Comparison of ENCODE assay signal across 20 mouse cellular contexts in the genomic region with DNA sequence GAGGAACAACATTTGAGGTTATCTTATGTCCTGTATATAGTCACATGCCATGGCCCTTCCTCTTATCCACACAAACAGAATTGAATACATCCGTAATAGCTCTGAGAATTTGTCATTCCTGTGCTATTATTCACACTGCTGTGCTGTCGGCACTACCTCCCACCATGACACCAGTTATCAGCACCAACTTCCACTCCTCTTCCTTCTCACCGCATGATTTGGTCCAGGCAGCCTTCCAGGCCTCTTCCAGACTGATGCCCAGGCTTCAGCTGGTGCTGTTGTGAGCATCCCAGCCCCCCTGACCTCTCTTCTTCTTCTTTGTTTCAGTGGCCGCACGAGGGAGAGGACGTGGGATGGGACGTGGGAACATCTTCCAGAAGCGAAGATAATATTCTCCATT. TPM values are rescaled to one million over a fixed set of nuclear protein-coding genes. Genes with fewer than 3 reads are reported as not detected.
DNase-seq lines count a peak whose midpoint lies in the region; ATAC-seq and TF ChIP-seq lines count a peak whose summit lies in the region.
"Had no signal": no experiment of that assay in that cellular context is flagged by ENCODE, and none has a peak within 500 bp of the region (broad histone marks: within the 10 kb centered on the region; RNA-seq: fewer than 3 reads in every experiment).

No protein-coding gene starts in this region.

- H3K4me1 ChIP-seq in heart, embryonic 11.5 days (ENCODE audit: control insufficient read depth, insufficient read depth, low read length) = 0 out of 2 replicates have a peak, but pooled peaks cover 2% of the 10 kb centered on the region
- no peaks in the 10 kb centered on the region for H3K4me1 ChIP-seq in kidney, adult 2 months (ENCODE audit: control insufficient read depth, insufficient read depth, low read length)
- H3K4me1 ChIP-seq: forebrain, embryonic 12.5 days; limb, embryonic 12.5 days; liver, embryonic 15.5 days had no signal

- TF ChIP-seq POLR2A in kidney, adult 2 months (IDR thresholded peaks at IDR 0.05; ENCODE audit: low read depth, low read length) = no peak

- H3K4me2 ChIP-seq in heart, embryonic 11.5 days = no peak overlapping the region
- H3K4me2 ChIP-seq: forebrain, embryonic 12.5 days; hindbrain, embryonic 14.5 days; limb, embryonic 12.5 days; liver, embryonic 15.5 days; midbrain, embryonic 11.5 days had no signal

- H3K4me3 ChIP-seq in heart, embryonic 11.5 days (ENCODE audit: low read depth, low read length) = no peak overlapping the region
- H3K4me3 ChIP-seq in kidney, adult 2 months (ENCODE audit: insufficient read depth, low read depth, low read length) = no peak overlapping the region
- H3K4me3 ChIP-seq: forebrain, embryonic 12.5 days; layer of hippocampus, adult 2 months; limb, embryonic 12.5 days; liver, embryonic 15.5 days had no signal

- H3K36me3 ChIP-seq in heart, embryonic 11.5 days (ENCODE audit: control insufficient read depth, insufficient read depth, low read length) = peaks cover 16% of the 10 kb centered on the region
- peaks cover 4% of the 10 kb centered on the region for H3K36me3 ChIP-seq in kidney, adult 2 months (ENCODE audit: control insufficient read depth, insufficient read depth, low read length)

- 74% methylated on average over 8 of the region's 8 CpGs for WGBS in heart, embryonic 11.5 days (ENCODE audit: insufficient replicate concordance)
- 83% methylated on average over 8 of the region's 8 CpGs for WGBS in kidney, adult 2 months

- no peak for ATAC-seq in heart, embryonic 11.5 days (replicated peaks; ENCODE audit: insufficient number of reproducible peaks, low FRiP score, low TSS enrichment)
- ATAC-seq: intestine, embryonic 16.5 days had no signal

- no peaks in the 10 kb centered on the region for H3K9me3 ChIP-seq in heart, embryonic 11.5 days (replicated peaks; ENCODE audit: control insufficient read depth, low read length)
- H3K9me3 ChIP-seq: forebrain, embryonic 12.5 days; limb, embryonic 12.5 days; liver, embryonic 15.5 days had no signal

- DNase-seq in cerebellum, adult 9-11 months = peak; percentile 15
- DNase-seq in cerebellum, adult 9-10 months = no peak
- DNase-seq in heart, adult 8-10 months (ENCODE audit: low spot score) = peak; percentile 36
- DNase-seq in testis, postnatal 14 days (ENCODE audit: low spot score) = peak; percentile 75
- no peak for DNase-seq in testis, postnatal 10 days (ENCODE audit: low spot score)
- no peak for DNase-seq in layer of hippocampus, postnatal 36 days
- no peak for DNase-seq in kidney, adult 2 months
- DNase-seq: adrenal gland, adult 2 months; cerebellum, adult 18-20 months; thymus, postnatal 36 days had no signal

- no peak for TF ChIP-seq CTCF in kidney, adult 2 months (conservative IDR thresholded peaks at IDR 0.05; ENCODE audit: insufficient read depth, insufficient read length, low read depth, low read length)

- no peak overlapping the region for H3K27ac ChIP-seq in heart, embryonic 11.5 days (ENCODE audit: low read depth, low read length)
- H3K27ac ChIP-seq in kidney, adult 2 months (ENCODE audit: insufficient read depth, low read depth, low read length) = no peak overlapping the region
- H3K27ac ChIP-seq: forebrain, embryonic 12.5 days; hindbrain, embryonic 14.5 days; layer of hippocampus, adult 2 months; limb, embryonic 12.5 days; liver, embryonic 15.5 days; macrophage had no signal

- H3K9ac ChIP-seq in heart, embryonic 11.5 days (ENCODE audit: low read depth, low read length) = no peak overlapping the region
- H3K9ac ChIP-seq: forebrain, embryonic 12.5 days; hindbrain, embryonic 14.5 days; limb, embryonic 12.5 days; liver, embryonic 15.5 days had no signal

- no peaks in the 10 kb centered on the region for H3K27me3 ChIP-seq in heart, embryonic 11.5 days (ENCODE audit: control insufficient read depth, insufficient read depth, low read length)
- no peaks in the 10 kb centered on the region for H3K27me3 ChIP-seq in kidney, adult 2 months (replicated peaks; ENCODE audit: control insufficient read depth, insufficient read depth, low read length)
- H3K27me3 ChIP-seq: forebrain, embryonic 12.5 days; limb, embryonic 12.5 days; liver, embryonic 15.5 days had no signal

RNA-seq across cellular contexts. Expression of gene Gucd1, which starts 17.2 kb away (rescaled TPM):
- total RNA-seq in heart, adult 8-10 months (2022) = 10 to 100 TPM; 34.0 to 37.2 (median 36.1) TPM
- polyA plus RNA-seq in heart, embryonic 11.5 days (2014; fragmentation: Nextera tagmentation; extraction: Ambion mirVana) = 30.5 and 35.2 TPM in 2 replicates
- 10 to 100 TPM; 14.8 to 16.1 TPM for total RNA-seq in layer of hippocampus, postnatal 36 days (2021)
- polyA plus RNA-seq in kidney, adult 2 months (2012; rRNA removed) = 124 and 164 TPM in 2 replicates

RNA-seq across cellular contexts. Expression of gene Snrpd3, which starts 17.6 kb away (rescaled TPM):
- total RNA-seq in heart, adult 8-10 months (2022) = 10 to 100 TPM; 64.0 to 72.6 (median 68.3) TPM
- polyA plus RNA-seq in heart, embryonic 11.5 days (2014; fragmentation: Nextera tagmentation; extraction: Ambion mirVana) = 121 and 141 TPM in 2 replicates
- total RNA-seq in layer of hippocampus, postnatal 36 days (2021) = 10 to 100 TPM; 73.5 to 83.4 TPM
- polyA plus RNA-seq in kidney, adult 2 months (2012; rRNA removed) = 27.0 and 41.2 TPM in 2 replicates

RNA-seq across cellular contexts. Expression of gene Lrrc75b, which starts 25.2 kb away (rescaled TPM):
- total RNA-seq in heart, adult 8-10 months (2022) = 1 to 10 TPM in 2 of 4 experiments, under 1 TPM in 2; 0.79 to 1.6 (median 0.97) TPM
- 0.66 and 1.0 TPM in 2 replicates for polyA plus RNA-seq in heart, embryonic 11.5 days (2014; fragmentation: Nextera tagmentation; extraction: Ambion mirVana)
- total RNA-seq in layer of hippocampus, postnatal 36 days (2021) = 1 to 10 TPM; 9.0 to 9.7 TPM
- 2.1 and 2.2 TPM in 2 replicates for polyA plus RNA-seq in kidney, adult 2 months (2012; rRNA removed)
- total RNA-seq: MEL had no signal
- polyA plus RNA-seq: macrophage had no signal

RNA-seq across cellular contexts. Expression of gene Ggt1, which starts 26.5 kb away (rescaled TPM):
- not detected for total RNA-seq in heart, adult 8-10 months (2022)
- polyA plus RNA-seq in heart, embryonic 11.5 days (2014; fragmentation: Nextera tagmentation; extraction: Ambion mirVana) = 0.42 and 0.44 TPM in 2 replicates
- total RNA-seq in layer of hippocampus, postnatal 36 days (2021) = 1 to 10 TPM; 2.7 to 3.6 TPM
- polyA plus RNA-seq in kidney, adult 2 months (2012; rRNA removed) = 881 and 1,007 TPM in 2 replicates
- total RNA-seq: adrenal gland, adult 2 months had no signal
- polyA plus RNA-seq: macrophage had no signal

RNA-seq across cellular contexts. Expression of gene Ggt5, which starts 54.2 kb away (rescaled TPM):
- total RNA-seq in heart, adult 8-10 months (2022) = 1 to 10 TPM; 3.4 to 4.9 (median 4.9) TPM
- 2.8 and 5.0 TPM in 2 replicates for polyA plus RNA-seq in heart, embryonic 11.5 days (2014; fragmentation: Nextera tagmentation; extraction: Ambion mirVana)
- total RNA-seq in layer of hippocampus, postnatal 36 days (2021) = 1 to 10 TPM; 2.2 to 3.2 TPM
- polyA plus RNA-seq in kidney, adult 2 months (2012; rRNA removed) = 34.5 and 48.3 TPM in 2 replicates
- total RNA-seq: MEL had no signal

Comparison
In these comparisons a context has a peak if more than half of its experiments do, and no peak if none do; other contexts are left out.
1. DNase-seq: peak in cerebellum, adult 9-11 months (single experiment), heart, adult 8-10 months (single experiment) and testis, postnatal 14 days (single experiment); none in cerebellum, adult 9-10 months (single experiment), testis, postnatal 10 days (single experiment), layer of hippocampus, postnatal 36 days (0 of 2) and kidney, adult 2 months (single experiment).